Mouse (Mus musculus) embryonic facial prominence, embryonic 14.5 days (tissue): ENCODE results near the gene Prokr1. TPM values are rescaled to one million over a fixed set of nuclear protein-coding genes. Genes with fewer than 3 reads are reported as not detected.
A peak's percentile ranks its signal among the peaks of the same experiment; 100 is the strongest.
"Not testable (repeated sequence)": the region's sequence is repeated elsewhere in the genome, so short reads cannot be mapped to it uniquely, and the experiment has no call there.

Experiments used
- ATAC-seq: fragments of 200-750 bp; cut with Nextera tagmentation; 2 replicates; pipeline ENCODE4 v1.8.0; 2017; ENCODE audit warnings: low read depth, moderate number of reproducible peaks, moderate TSS enrichment
- DNase-seq: peaks from one replicate; pipeline ENCODE4 v3.0.0-alpha.2; 2015; ENCODE audit warnings: low spot score
- H3K27ac ChIP-seq: fragments of 300-500 bp; sonication (generic); replicated peaks from 2 replicates; pipeline ENCODE4 v1.5.1; 2014; ENCODE audit warnings: low read depth, mild to moderate bottlenecking, low read length, moderate library complexity
- H3K27me3 ChIP-seq: fragments of 300-500 bp; sonication (generic); replicated peaks from 2 replicates; pipeline ENCODE4 v1.6.1; 2014; ENCODE audit warnings: low read length; ENCODE audit not compliant: control insufficient read depth, insufficient read depth
- H3K36me3 ChIP-seq: fragments of 300-500 bp; sonication (generic); 2 replicates; pipeline ENCODE4 v1.6.1; 2014; ENCODE audit warnings: low read length, mixed read lengths; ENCODE audit not compliant: control insufficient read depth, insufficient read depth
- H3K4me1 ChIP-seq: fragments of 300-500 bp; sonication (generic); 2 replicates; pipeline ENCODE4 v1.6.1; 2014; ENCODE audit warnings: antibody characterized with exemption, low read length; ENCODE audit not compliant: control insufficient read depth, insufficient read depth
- H3K4me2 ChIP-seq: fragments of 300-500 bp; sonication (generic); 2 replicates; pipeline ENCODE4 v1.6.1; 2014; ENCODE audit warnings: low read depth, mild to moderate bottlenecking, low read length, moderate library complexity, mixed read lengths
- H3K4me3 ChIP-seq: fragments of 300-500 bp; sonication (generic); 2 replicates; pipeline ENCODE4 v1.5.1; 2014; ENCODE audit warnings: low read depth, mild to moderate bottlenecking, low read length
- H3K9ac ChIP-seq: fragments of 300-500 bp; sonication (generic); 2 replicates; pipeline ENCODE4 v1.6.1; 2014; ENCODE audit warnings: low read depth, mild to moderate bottlenecking, low read length, moderate library complexity, mixed read lengths
- H3K9me3 ChIP-seq: fragments of 300-500 bp; sonication (generic); 2 replicates; pipeline ENCODE4 v1.6.1; 2016; ENCODE audit warnings: low read length; ENCODE audit not compliant: control insufficient read depth
- WGBS: fragments of 180-500 bp; shearing (Covaris S2); extraction: QIAGEN DNeasy Blood & Tissue Kit; methylation state at CpG from one replicate; pipeline ENCODE4 v1.1.7; 2014; 5-methylcytosine and 5-hydroxymethylcytosine counted together
- polyA plus RNA-seq: library from polyadenylated mRNA; unstranded; fragments of >200 nt; fragmentation: Nextera tagmentation; extraction: Ambion mirVana; gene quantifications from 2 replicates; pipeline ENCODE4 v1.2.1, GENCODE M21; 2014

The Prokr1 gene
- 10.1 and 10.3 TPM in 2 replicates for polyA plus RNA-seq

DNA sequence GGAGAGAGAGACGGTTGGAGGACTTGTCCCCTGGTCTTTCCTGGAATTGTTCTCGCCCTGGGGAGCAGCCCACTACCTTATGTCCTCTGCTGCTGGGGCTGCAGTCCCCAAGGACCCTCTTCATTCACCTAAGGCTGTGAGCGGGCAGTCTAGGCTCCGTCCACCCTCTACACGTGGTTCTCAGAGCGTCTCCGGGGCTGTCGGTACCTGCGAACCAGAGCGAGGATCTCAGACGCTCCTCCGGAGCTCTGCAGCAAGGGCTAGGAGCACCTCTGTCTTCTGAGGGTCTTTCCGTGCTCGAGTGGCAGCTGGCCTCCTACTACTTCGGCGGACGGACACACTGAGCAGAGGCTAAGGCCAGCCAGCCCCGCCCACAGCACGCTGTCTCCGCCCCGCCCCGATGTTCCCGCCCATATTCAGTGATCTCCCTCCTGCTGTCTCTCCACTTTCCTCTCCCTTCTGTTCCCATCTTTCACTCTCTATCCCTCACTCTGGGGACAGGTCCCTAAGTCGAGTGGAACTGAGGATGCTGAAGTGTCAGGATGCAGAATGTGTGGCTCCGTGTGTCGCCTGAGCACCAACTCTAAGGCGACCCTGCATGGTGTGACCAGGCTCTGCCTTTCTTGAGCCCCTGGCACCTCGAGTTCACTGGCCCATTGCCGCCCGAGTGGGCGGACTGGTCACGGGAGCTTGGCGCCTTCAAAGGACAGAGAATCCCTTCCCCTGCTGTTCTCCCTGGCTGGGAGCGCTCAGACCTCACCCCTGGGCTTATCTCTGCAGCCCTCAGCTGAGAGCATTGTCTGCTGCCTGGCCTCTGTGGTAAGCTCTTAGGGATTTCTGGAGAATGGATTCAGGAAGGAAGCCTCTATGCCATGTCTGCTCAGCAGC lies at the start of gene Prokr1:
Gene Prokr1 (minus strand): TSS at position 350 of the 888 bp plus-strand sequence.
- H3K27me3 ChIP-seq, result no peaks in the 10 kb centered on the region
- H3K4me2 ChIP-seq, result peak within 1 kb of the TSS; percentile 90
- 0 out of 2 replicates have a peak, but pooled peaks cover 4% of the 10 kb centered on the region for H3K4me1 ChIP-seq
- ATAC-seq (peak; percentile 93), DNase-seq (peak; percentile 72)
- peak within 1 kb of the TSS; percentile 66 for H3K9ac ChIP-seq
- H3K9me3 ChIP-seq, result no peaks in the 10 kb centered on the region
- H3K36me3 ChIP-seq, result no peaks in the 10 kb centered on the region
- 1% methylated on average over 28 of the region's 34 CpGs for WGBS
- H3K4me3 ChIP-seq, result peak within 1 kb of the TSS; percentile 52
- H3K27ac ChIP-seq, result no peak within 1 kb of the TSS

- Histone ChIP-seq H3K4me2 (no peak overlapping the region), H3K4me1 (no peaks in the 10 kb centered on the region), H3K9ac (no peak overlapping the region), H3K4me3 (no peak overlapping the region), H3K27ac (no peak overlapping the region), H3K36me3 (0 out of 2 replicates have a peak, but pooled peaks cover 7% of the 10 kb centered on the region), H3K9me3 (no peaks in the 10 kb centered on the region), H3K27me3 (no peaks in the 10 kb centered on the region)
- ATAC-seq (no peak), DNase-seq (peak; percentile 29)
- 47% methylated on average over 11 of the region's 11 CpGs for WGBS
Measured at GRCm38 (mm10) chr6:87638134-87638660, 47.7 kb upstream of the Prokr1 start.

DNA sequence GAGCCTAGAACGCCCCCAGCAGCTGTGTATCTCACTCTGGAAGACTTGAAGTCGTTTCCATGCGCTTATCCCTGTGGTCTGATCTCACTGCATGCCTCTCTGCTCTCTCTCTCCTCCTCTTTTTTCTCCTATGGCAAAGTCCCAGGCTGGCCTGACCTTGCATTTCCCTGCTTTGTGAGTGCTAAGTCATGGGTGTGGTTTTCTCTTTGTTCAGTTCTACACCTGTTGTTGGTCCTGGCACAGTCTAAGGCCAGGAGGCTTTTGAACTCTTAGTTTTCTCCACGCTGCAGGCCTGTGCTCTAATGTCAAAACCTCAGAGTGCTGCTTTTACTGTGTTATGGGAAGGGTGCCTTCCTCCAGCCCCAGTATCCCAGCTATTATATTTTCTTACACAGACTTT lies 41.6 kb upstream of the Prokr1 start:
- WGBS, result 78% methylated on average over 4 of the region's 4 CpGs
- ATAC-seq (no peak), DNase-seq (no peak)
- Histone ChIP-seq H3K4me1 (no peaks in the 10 kb centered on the region), H3K9me3 (no peaks in the 10 kb centered on the region), H3K9ac (no peak overlapping the region), H3K4me2 (no peak overlapping the region), H3K27me3 (no peaks in the 10 kb centered on the region), H3K27ac (no peak overlapping the region), H3K36me3 (0 out of 2 replicates have a peak, but pooled peaks cover 9% of the 10 kb centered on the region), H3K4me3 (no peak overlapping the region)

GRCm38 (mm10) chr6:87628936-87629335 lies 38.4 kb upstream of the Prokr1 start:
- not testable (repeated sequence) for ATAC-seq

DNA sequence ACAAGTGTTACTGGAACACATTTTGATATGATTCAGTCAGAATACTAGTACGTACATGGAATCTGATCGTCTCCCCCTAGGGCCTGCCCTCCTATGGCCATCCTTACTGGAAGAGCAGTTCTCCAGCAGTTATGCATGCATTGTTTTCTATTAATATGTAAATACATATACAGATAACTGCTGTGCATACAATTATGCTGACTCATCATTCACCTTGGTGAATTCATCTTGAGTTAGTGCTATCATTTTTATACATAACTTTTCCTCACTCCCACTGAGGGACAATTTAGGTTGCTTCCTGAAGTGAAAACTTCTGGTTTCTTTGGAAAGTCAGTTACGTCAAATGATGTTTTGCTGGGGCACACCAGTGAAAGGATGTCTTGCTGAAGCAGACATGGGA lies 32.6 kb upstream of the Prokr1 start:
- WGBS, result 92% methylated on average over 3 of the region's 3 CpGs
- Histone ChIP-seq H3K9ac (no peak overlapping the region), H3K36me3 (no peaks in the 10 kb centered on the region), H3K4me2 (no peak overlapping the region), H3K4me1 (no peaks in the 10 kb centered on the region), H3K27me3 (no peaks in the 10 kb centered on the region), H3K4me3 (no peak overlapping the region), H3K27ac (no peak overlapping the region), H3K9me3 (no peaks in the 10 kb centered on the region)
- no peak for DNase-seq
- ATAC-seq, result no peak

More at GRCm38 (mm10) chr6:87628936-87629335, 38.4 kb upstream of the Prokr1 start:
- not testable (repeated sequence) for H3K4me3 ChIP-seq, H3K4me1 ChIP-seq, H3K9me3 ChIP-seq, H3K36me3 ChIP-seq, DNase-seq, H3K27ac ChIP-seq, H3K27me3 ChIP-seq, H3K4me2 ChIP-seq, H3K9ac ChIP-seq
- 79% methylated on average over 13 of the region's 15 CpGs for WGBS

DNA sequence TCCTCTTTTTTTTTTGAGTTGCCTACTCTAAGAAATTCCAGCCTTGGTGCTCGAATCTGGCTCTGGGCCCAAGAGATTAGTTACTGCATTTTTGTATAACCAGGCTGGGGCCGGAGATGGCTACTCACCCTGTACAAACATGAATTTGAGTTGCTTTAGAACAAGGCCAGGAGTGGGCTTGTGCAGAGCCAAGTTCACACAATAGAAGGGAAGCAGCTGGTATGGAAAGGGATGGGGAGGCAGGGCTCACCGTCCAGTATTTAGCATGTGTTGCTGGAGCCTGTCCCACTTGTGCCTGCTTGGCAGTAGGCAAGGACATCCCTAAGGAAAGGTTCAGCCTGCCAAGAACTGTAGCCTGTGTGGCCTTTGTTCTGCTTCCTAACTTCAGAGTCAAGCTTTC lies 30.7 kb upstream of the Prokr1 start:
- H3K4me1 ChIP-seq, result no peaks in the 10 kb centered on the region
- H3K9ac ChIP-seq, result no peak overlapping the region
- H3K36me3 ChIP-seq, result no peaks in the 10 kb centered on the region
- no peak overlapping the region for H3K4me3 ChIP-seq
- peak overlapping the region; percentile 50; the same call in 1 of the 2 replicates for H3K27ac ChIP-seq
- 36% methylated on average over 3 of the region's 3 CpGs for WGBS
- DNase-seq, result peak; percentile 86
- no peaks in the 10 kb centered on the region for H3K9me3 ChIP-seq
- peak; percentile 86 for ATAC-seq
- H3K4me2 ChIP-seq, result no peak overlapping the region
- no peaks in the 10 kb centered on the region for H3K27me3 ChIP-seq

DNA sequence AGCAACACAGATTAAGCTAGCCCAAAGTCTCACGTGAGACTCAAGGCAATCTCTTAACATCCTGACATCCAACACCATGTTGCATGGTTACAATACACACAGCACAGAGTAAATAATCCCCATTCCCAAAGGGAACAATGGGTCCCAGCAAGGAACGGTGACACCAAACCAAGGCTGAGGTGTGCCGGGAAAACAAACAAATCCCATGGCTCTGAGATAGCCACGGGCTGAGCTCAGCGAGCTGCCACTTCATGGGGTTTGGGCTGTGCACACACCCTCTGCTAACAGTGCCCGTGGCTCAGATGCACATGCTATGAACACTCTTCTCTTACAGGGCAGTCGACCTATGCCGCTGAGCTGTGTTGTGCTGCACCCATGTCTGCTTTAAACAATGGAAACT lies 27.5 kb upstream of the Prokr1 start:
- no peak for ATAC-seq
- 76% methylated on average over 8 of the region's 8 CpGs for WGBS

DNA sequence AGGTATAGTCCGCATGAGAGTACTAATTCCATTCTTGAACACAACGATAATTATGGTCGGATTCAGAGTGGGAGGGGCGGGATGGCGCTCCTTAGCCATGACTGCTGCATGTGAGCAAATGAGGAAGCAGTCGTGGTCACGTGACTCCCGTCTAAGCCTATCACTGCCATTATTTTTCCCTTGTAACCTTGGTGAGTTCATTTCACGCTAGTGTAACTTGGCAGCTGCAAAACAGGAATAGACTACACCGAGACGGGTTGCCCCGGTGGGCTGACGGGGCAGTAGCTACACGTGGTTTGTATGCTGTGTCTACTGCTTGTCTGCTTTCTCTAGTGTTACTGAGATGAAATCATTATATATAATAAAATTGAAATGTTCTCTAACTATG lies 25.1 kb upstream of the Prokr1 start:
- H3K27me3 ChIP-seq, result no peaks in the 10 kb centered on the region
- ATAC-seq (peak; percentile 55; the same call in 1 of the 2 replicates), DNase-seq (peak; percentile 61)
- H3K4me3 ChIP-seq, result no peak overlapping the region
- H3K4me1 ChIP-seq, result no peaks in the 10 kb centered on the region
- H3K4me2 ChIP-seq, result no peak overlapping the region
- H3K36me3 ChIP-seq, result no peaks in the 10 kb centered on the region
- H3K27ac ChIP-seq, result no peak overlapping the region
- WGBS, result 85% methylated on average over 14 of the region's 14 CpGs
- H3K9me3 ChIP-seq, result no peaks in the 10 kb centered on the region
- H3K9ac ChIP-seq, result no peak overlapping the region

More for the DNA sequence above, 27.5 kb upstream of the Prokr1 start:
- no peaks in the 10 kb centered on the region for H3K4me1 ChIP-seq
- no peaks in the 10 kb centered on the region for H3K36me3 ChIP-seq
- no peaks in the 10 kb centered on the region for H3K9me3 ChIP-seq
- no peak for DNase-seq
- no peak overlapping the region for H3K27ac ChIP-seq
- no peak overlapping the region for H3K4me3 ChIP-seq
- H3K4me2 ChIP-seq, result no peak overlapping the region
- no peaks in the 10 kb centered on the region for H3K27me3 ChIP-seq
- no peak overlapping the region for H3K9ac ChIP-seq
